Mouse (Mus musculus): ENCODE results near the gene Gm45021. TPM values are rescaled to one million over a fixed set of nuclear protein-coding genes. Genes with fewer than 3 reads are reported as not detected.

The Gm45021 gene
- polyA plus RNA-seq, 1 experiment from 2014 or later: not detected

DNA sequence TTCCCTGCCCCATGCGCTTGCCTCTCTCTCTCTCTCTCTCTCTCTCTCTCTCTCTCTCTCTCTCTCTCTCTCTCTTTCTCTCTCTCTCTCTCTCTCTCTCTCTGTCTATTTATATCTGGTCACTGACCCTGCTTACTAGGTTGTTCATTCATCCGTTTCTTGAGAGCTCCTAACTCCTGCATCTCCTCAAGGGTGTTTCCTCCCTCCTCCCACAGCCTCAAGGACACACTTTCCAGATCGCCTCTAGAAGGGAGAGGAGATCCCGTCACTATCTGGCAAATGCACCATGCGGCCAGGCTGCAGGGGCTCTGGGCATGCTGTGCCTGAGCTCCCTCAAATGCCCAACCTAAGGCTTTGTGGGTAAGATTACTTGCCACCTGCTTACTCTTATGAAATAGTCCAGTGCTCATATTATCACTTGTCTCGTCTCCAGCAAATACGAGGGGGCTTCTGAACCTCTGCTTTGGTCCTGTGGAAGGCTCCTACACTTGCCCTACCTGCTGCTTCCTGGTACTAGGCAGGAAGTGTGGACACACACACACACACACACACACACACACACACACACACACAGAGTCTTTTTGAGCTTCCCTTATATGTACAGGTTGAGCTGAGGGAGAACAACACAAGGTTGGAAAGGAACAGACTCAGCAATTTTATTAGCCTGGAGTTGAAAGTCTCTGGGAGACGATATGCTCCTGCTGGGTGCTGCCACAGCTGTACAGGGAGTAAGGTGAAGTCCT, 20.2 kb upstream of the Gm45021 start:
- WGBS: 87% methylated on average over 8 of the region's 8 CpGs
- peaks cover 14% of the 10 kb centered on the region; the same call in 1 of the 2 replicates for H3K36me3 ChIP-seq (ENCODE audit: control insufficient read depth, insufficient read depth, low read length)
- no peaks in the 10 kb centered on the region for H3K9me3 ChIP-seq (replicated peaks; ENCODE audit: control insufficient read depth, low read length, poor library complexity, severe bottlenecking)
- no peaks in the 10 kb centered on the region for H3K4me1 ChIP-seq (ENCODE audit: control insufficient read depth, insufficient read depth, low read length)
- H3K27me3 ChIP-seq (ENCODE audit: control insufficient read depth, insufficient read depth, low read depth, low read length): no peaks in the 10 kb centered on the region
- H3K27ac ChIP-seq (ENCODE audit: low read length): no peak overlapping the region
- H3K9ac ChIP-seq (ENCODE audit: low read depth, low read length): no peak overlapping the region
- no peak overlapping the region for H3K4me2 ChIP-seq (ENCODE audit: low read length)
- no peak for ATAC-seq
- no peak overlapping the region for H3K4me3 ChIP-seq (ENCODE audit: low read depth, low read length)

DNA sequence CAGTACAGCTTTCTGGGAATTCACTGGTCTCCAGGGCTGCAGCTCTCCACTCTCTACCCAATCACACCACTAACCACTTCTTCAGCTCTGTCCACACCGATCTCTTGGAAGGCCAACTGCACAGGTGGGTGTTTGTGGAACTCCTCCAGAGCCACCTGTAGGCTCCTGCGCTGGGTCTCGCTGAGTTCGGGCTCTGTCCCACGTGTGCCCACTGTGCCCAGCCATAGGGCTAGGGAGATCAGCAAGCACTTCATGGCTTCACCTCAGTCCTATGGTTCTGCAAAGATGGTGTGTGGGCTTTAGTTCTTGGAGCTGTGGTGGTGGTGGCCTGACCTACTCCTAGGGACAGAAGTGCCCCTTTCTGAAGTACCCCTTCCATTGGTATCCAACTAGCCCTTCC, 17.4 kb upstream of the Gm45021 start:
- H3K27me3 ChIP-seq (ENCODE audit: control insufficient read depth, insufficient read depth, low read depth, low read length): no peaks in the 10 kb centered on the region
- no peak overlapping the region for H3K9ac ChIP-seq (ENCODE audit: low read depth, low read length)
- 95% methylated on average over 5 of the region's 5 CpGs for WGBS
- H3K36me3 ChIP-seq (ENCODE audit: control insufficient read depth, insufficient read depth, low read length): 0 out of 2 replicates have a peak, but pooled peaks cover 7% of the 10 kb centered on the region
- no peak overlapping the region for H3K4me3 ChIP-seq (ENCODE audit: low read depth, low read length)
- H3K9me3 ChIP-seq (replicated peaks; ENCODE audit: control insufficient read depth, low read length, poor library complexity, severe bottlenecking): no peaks in the 10 kb centered on the region
- ATAC-seq: no peak
- no peak overlapping the region for H3K4me2 ChIP-seq (ENCODE audit: low read length)
- no peak overlapping the region for H3K27ac ChIP-seq (ENCODE audit: low read length)
- no peaks in the 10 kb centered on the region for H3K4me1 ChIP-seq (ENCODE audit: control insufficient read depth, insufficient read depth, low read length)

DNA sequence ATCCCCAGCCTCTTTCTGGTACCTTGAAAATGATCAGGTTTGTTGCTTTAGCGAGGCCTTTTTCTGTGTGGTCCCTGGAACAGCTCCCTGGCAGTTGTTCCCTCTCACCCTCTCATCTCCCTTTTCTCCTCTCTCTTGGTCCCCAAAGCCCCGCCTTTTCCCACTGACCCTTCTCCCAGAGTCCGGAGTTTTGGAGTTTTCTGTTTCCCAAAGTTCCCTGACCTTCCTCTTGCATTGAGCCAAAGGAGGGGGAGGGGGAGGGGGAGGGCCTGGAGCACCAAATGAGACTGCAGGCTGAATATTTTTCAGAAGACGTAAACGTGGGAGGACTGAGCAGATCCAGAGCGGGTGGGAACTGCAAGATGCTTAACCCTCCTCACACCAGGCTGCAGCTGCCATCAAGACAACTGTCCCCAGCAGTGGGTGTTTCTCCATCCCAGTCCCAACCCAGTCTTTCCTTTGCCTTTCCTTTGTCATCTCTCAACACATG, 16.8 kb upstream of the Gm45021 start, which contains the start of gene Rarres2:
Gene Rarres2, minus strand, starts transcription at position 218 of the 490 bp plus-strand sequence.
- 41% methylated on average over 6 of the region's 6 CpGs for WGBS
- Histone ChIP-seq H3K27me3 (ENCODE audit: control insufficient read depth, insufficient read depth, low read depth, low read length) (no peaks in the 10 kb centered on the region), H3K4me3 (ENCODE audit: low read depth, low read length) (no peak within 1 kb of the TSS), H3K4me2 (ENCODE audit: low read length) (no peak within 1 kb of the TSS), H3K36me3 (ENCODE audit: control insufficient read depth, insufficient read depth, low read length) (0 out of 2 replicates have a peak, but pooled peaks cover 7% of the 10 kb centered on the region), H3K9me3 (replicated peaks; ENCODE audit: control insufficient read depth, low read length, poor library complexity, severe bottlenecking) (no peaks in the 10 kb centered on the region), H3K9ac (ENCODE audit: low read depth, low read length) (no peak within 1 kb of the TSS), H3K4me1 (ENCODE audit: control insufficient read depth, insufficient read depth, low read length) (no peaks in the 10 kb centered on the region), H3K27ac (ENCODE audit: low read length) (no peak within 1 kb of the TSS)
- no peak for ATAC-seq

DNA sequence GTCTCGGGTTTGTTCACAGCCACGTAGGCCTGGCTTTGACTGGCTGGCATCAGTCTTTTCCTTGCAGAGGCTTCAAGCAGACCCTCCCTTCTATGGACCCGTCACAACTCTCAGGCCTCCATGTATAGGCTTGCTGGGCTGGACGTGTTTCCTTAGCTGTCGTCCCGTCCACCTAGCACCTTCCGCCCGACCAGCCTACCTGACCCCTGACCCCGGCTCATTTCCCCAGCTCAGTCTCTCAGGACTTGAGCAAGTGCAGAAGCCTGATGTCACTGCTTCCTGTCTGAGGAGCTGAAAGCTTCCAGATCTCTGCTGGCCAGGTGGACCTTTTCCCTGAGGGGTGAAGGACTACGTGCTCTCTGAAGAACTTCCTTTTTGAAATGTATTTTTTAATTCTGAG, 16.1 kb upstream of the Gm45021 start:
- H3K4me2 ChIP-seq (ENCODE audit: low read length): no peak overlapping the region
- no peak overlapping the region for H3K27ac ChIP-seq (ENCODE audit: low read length)
- 0 out of 2 replicates have a peak, but pooled peaks cover 5% of the 10 kb centered on the region for H3K36me3 ChIP-seq (ENCODE audit: control insufficient read depth, insufficient read depth, low read length)
- ATAC-seq: no peak
- H3K9me3 ChIP-seq (replicated peaks; ENCODE audit: control insufficient read depth, low read length, poor library complexity, severe bottlenecking): no peaks in the 10 kb centered on the region
- no peaks in the 10 kb centered on the region for H3K27me3 ChIP-seq (ENCODE audit: control insufficient read depth, insufficient read depth, low read depth, low read length)
- no peak overlapping the region for H3K9ac ChIP-seq (ENCODE audit: low read depth, low read length)
- WGBS: 76% methylated on average over 10 of the region's 10 CpGs
- no peak overlapping the region for H3K4me3 ChIP-seq (ENCODE audit: low read depth, low read length)
- H3K4me1 ChIP-seq (ENCODE audit: control insufficient read depth, insufficient read depth, low read length): no peaks in the 10 kb centered on the region

DNA sequence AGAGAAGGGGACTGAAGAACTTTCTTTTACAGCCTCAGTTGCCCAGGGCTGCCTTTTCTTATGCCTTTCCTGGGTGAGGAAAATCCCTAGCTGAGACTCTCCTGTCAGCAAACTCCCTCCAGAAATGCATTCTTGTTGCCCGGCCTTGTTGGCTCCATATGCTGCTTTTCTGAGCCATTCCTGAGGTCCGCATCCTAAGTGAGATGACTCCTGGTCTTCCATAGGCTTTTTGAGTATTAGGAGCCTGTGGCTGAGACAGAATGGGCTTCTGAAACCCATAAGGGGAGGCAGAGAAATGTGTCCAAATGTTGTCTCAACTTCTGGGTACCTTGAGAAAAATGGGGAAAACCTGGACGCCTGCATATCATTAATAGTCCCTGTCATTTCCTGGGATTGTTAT, 15.4 kb upstream of the Gm45021 start:
- 0 out of 2 replicates have a peak, but pooled peaks cover 2% of the 10 kb centered on the region for H3K36me3 ChIP-seq (ENCODE audit: control insufficient read depth, insufficient read depth, low read length)
- no peaks in the 10 kb centered on the region for H3K4me1 ChIP-seq (ENCODE audit: control insufficient read depth, insufficient read depth, low read length)
- H3K27me3 ChIP-seq (ENCODE audit: control insufficient read depth, insufficient read depth, low read depth, low read length): no peaks in the 10 kb centered on the region
- 86% methylated on average over 3 of the region's 3 CpGs for WGBS
- no peak for ATAC-seq
- no peak overlapping the region for H3K4me3 ChIP-seq (ENCODE audit: low read depth, low read length)
- no peaks in the 10 kb centered on the region for H3K9me3 ChIP-seq (replicated peaks; ENCODE audit: control insufficient read depth, low read length, poor library complexity, severe bottlenecking)
- H3K9ac ChIP-seq (ENCODE audit: low read depth, low read length): no peak overlapping the region
- no peak overlapping the region for H3K27ac ChIP-seq (ENCODE audit: low read length)
- no peak overlapping the region for H3K4me2 ChIP-seq (ENCODE audit: low read length)

DNA sequence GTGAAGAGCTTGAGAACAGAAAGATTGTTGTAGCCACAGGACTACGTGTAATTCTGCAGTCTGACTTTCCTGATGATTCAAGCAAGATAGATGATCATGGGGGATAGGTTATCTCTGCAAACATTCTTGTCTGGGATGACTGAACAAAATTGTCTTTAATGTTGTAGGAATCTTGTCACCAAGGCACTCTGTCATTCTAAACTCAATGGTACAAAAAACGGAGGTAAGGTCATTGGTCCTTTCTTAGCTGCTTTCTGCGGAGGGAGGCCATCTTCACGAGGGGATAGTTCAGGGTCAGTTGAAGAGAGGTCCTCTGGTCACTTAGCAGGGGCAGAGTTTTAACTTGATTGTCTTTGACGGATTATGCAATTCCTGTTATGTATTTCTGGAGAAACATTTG, 10.7 kb upstream of the Gm45021 start:
- Histone ChIP-seq H3K27ac (ENCODE audit: low read length) (no peak overlapping the region), H3K4me1 (ENCODE audit: control insufficient read depth, insufficient read depth, low read length) (no peaks in the 10 kb centered on the region), H3K9ac (ENCODE audit: low read depth, low read length) (no peak overlapping the region), H3K36me3 (ENCODE audit: control insufficient read depth, insufficient read depth, low read length) (no peaks in the 10 kb centered on the region), H3K9me3 (replicated peaks; ENCODE audit: control insufficient read depth, low read length, poor library complexity, severe bottlenecking) (no peaks in the 10 kb centered on the region), H3K4me3 (ENCODE audit: low read depth, low read length) (no peak overlapping the region), H3K27me3 (ENCODE audit: control insufficient read depth, insufficient read depth, low read depth, low read length) (no peaks in the 10 kb centered on the region), H3K4me2 (ENCODE audit: low read length) (no peak overlapping the region)
- ATAC-seq: no peak
- 72% methylated on average over 5 of the region's 5 CpGs for WGBS

DNA sequence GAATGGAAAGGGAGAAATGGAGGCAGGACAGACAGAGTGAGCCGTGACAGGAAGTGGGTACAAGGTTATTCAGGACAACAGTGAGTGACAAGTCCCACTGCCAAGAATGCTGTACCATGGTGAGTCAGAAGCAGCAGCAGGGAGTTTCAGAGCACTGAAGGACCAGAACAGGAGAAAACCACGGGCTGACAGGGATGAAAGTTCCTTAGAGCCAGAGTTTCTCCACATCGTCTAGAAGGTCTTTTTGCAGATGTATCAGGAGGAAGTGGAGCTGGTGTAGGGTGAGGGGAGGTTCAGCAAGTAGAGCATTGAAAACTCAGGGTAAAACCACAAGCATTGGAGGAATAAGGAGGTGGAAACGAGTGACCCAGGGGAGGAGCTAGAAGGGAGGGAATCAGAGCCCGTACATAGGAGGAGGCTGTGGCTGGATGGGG, 10.2 kb upstream of the Gm45021 start:
- Histone ChIP-seq H3K9me3 (replicated peaks; ENCODE audit: control insufficient read depth, low read length, poor library complexity, severe bottlenecking) (no peaks in the 10 kb centered on the region), H3K4me2 (ENCODE audit: low read length) (no peak overlapping the region), H3K9ac (ENCODE audit: low read depth, low read length) (no peak overlapping the region), H3K27me3 (ENCODE audit: control insufficient read depth, insufficient read depth, low read depth, low read length) (no peaks in the 10 kb centered on the region), H3K27ac (ENCODE audit: low read length) (no peak overlapping the region), H3K4me1 (ENCODE audit: control insufficient read depth, insufficient read depth, low read length) (no peaks in the 10 kb centered on the region), H3K4me3 (ENCODE audit: low read depth, low read length) (no peak overlapping the region), H3K36me3 (ENCODE audit: control insufficient read depth, insufficient read depth, low read length) (no peaks in the 10 kb centered on the region)
- WGBS: 45% methylated on average over 5 of the region's 5 CpGs
- no peak for ATAC-seq

DNA sequence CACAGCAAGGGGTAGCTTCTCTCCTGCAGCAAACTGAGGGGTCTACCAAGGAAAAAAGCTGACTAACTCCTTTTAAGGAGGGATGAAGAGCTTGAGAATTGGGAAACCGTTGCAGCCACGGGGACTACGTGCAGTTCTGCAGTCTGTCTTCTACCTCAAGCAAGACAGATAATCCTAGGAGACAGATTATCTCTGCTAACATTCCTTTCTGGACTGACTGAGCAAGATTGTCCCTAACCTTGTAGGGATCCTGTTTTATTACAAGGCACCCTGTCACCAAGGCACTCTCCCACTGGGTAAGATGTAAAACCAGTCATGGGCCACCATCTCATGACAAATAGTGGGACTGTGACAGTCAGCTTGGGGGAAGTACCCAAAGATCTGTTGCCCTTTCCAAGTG, 8.2 kb upstream of the Gm45021 start:
- H3K4me2 ChIP-seq (ENCODE audit: low read length): no peak overlapping the region
- 8% methylated on average over 3 of the region's 3 CpGs for WGBS
- no peaks in the 10 kb centered on the region for H3K27me3 ChIP-seq (ENCODE audit: control insufficient read depth, insufficient read depth, low read depth, low read length)
- no peak overlapping the region for H3K27ac ChIP-seq (ENCODE audit: low read length)
- no peaks in the 10 kb centered on the region for H3K36me3 ChIP-seq (ENCODE audit: control insufficient read depth, insufficient read depth, low read length)
- no peak for ATAC-seq
- no peaks in the 10 kb centered on the region for H3K4me1 ChIP-seq (ENCODE audit: control insufficient read depth, insufficient read depth, low read length)
- no peak overlapping the region for H3K4me3 ChIP-seq (ENCODE audit: low read depth, low read length)
- H3K9ac ChIP-seq (ENCODE audit: low read depth, low read length): no peak overlapping the region
- no peaks in the 10 kb centered on the region for H3K9me3 ChIP-seq (replicated peaks; ENCODE audit: control insufficient read depth, low read length, poor library complexity, severe bottlenecking)

DNA sequence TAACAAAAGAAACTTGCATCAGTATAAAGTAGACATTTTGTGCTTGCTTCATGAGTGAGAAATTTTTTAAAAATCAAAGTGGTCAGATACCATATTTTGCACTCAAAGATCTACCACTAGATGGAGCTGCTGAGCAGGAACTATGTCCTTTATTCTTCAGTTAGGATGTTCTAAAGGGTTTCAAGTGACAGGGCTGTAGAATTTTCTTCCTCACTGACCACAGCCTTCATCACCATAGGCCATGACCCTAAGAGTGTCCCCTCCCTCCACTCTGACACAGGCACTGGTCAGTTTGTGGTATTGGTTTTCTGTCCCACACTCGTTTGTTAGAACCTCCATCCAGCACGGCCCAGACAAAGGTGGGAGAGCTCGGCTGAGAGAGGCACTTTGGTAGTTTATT, 7.4 kb upstream of the Gm45021 start:
- Histone ChIP-seq H3K9ac (ENCODE audit: low read depth, low read length) (no peak overlapping the region), H3K36me3 (ENCODE audit: control insufficient read depth, insufficient read depth, low read length) (no peaks in the 10 kb centered on the region), H3K4me3 (ENCODE audit: low read depth, low read length) (no peak overlapping the region), H3K4me1 (ENCODE audit: control insufficient read depth, insufficient read depth, low read length) (no peaks in the 10 kb centered on the region), H3K27me3 (ENCODE audit: control insufficient read depth, insufficient read depth, low read depth, low read length) (no peaks in the 10 kb centered on the region), H3K27ac (ENCODE audit: low read length) (no peak overlapping the region), H3K4me2 (ENCODE audit: low read length) (no peak overlapping the region), H3K9me3 (replicated peaks; ENCODE audit: control insufficient read depth, low read length, poor library complexity, severe bottlenecking) (no peaks in the 10 kb centered on the region)
- WGBS: 70% methylated on average over 3 of the region's 3 CpGs
- peak; percentile 32; the same call in 1 of the 2 replicates for ATAC-seq
